Mouse (Mus musculus) CH12.LX (cell line): Measurements from ENCODE around the gene Ptprr.

Experiments
- CTCF ChIP-seq, 2 experiments: IDR thresholded peaks in 1 of 2; conservative IDR thresholded peaks in 1 of 2; 2 replicates each; pipeline ENCODE4 v1.5.1; 2011 to 2012; ENCODE audit warnings: low read depth in 2 of 2, low read length in 2 of 2, improper control_type of control experiment in 1 of 2, inconsistent platforms in 1 of 2, mild to moderate bottlenecking in 1 of 2, moderate library complexity in 1 of 2
- EP300 ChIP-seq: IDR thresholded peaks from 2 replicates; pipeline ENCODE4 v1.6.1; 2011; ENCODE audit warnings: low read length, improper control_type of control experiment
- POLR2A ChIP-seq: IDR thresholded peaks from 2 replicates; pipeline ENCODE4 v1.6.1; 2011; ENCODE audit warnings: low read depth, mild to moderate bottlenecking, improper control_type of control experiment, low read length
- SMC3 ChIP-seq: IDR thresholded peaks from 2 replicates; pipeline ENCODE4 v1.6.1; 2011; ENCODE audit warnings: low read depth, low read length, improper control_type of control experiment
- TBP ChIP-seq: conservative IDR thresholded peaks from 2 replicates; pipeline ENCODE4 v1.6.1; 2011; ENCODE audit warnings: low read depth, low read length, improper control_type of control experiment
- USF1 ChIP-seq: IDR thresholded peaks from 2 replicates; pipeline ENCODE4 v1.6.1; 2014; ENCODE audit warnings: low read depth, mild to moderate bottlenecking, inconsistent platforms, low read length, improper control_type of control experiment
- ZKSCAN1 ChIP-seq: IDR thresholded peaks from 2 replicates; pipeline ENCODE4 v1.6.1; 2012; ENCODE audit warnings: low read depth, inconsistent platforms, low read length, improper control_type of control experiment, borderline replicate concordance

DNA sequence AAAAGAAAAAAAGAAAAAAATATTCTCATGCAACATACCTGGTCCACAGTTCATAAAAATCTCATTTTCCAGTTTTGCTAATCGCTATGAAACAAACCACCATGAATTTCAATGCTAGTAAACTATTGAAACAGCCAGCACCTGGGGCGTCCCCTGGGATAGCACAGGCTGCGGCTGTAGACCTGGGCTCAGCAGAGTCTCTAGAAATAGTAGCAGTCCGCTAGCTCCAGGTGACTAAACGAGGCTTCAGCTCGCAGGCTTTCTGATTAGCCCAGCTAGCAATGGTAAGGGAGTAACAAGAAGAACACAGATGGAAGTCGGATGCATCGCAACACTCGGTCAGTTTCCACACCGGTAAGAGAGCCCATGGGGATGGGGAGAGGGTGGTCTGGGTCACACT is 125.7 kb downstream of the Ptprr start:
- TF ChIP-seq ZKSCAN1 = no peak
- no peak for TF ChIP-seq POLR2A
- no peak for TF ChIP-seq USF1
- no peak for TF ChIP-seq SMC3
- no peak for TF ChIP-seq TBP
- 0 out of 2 replicates have a peak, but pooled peaks have one; percentile 28 for TF ChIP-seq EP300
- TF ChIP-seq CTCF (conservative IDR thresholded peaks at IDR 0.05 in 1 of 2, IDR thresholded peaks at IDR 0.05 in 1 of 2; ENCODE audit: low read depth in 2 of 2, low read length in 2 of 2) = no peak
